Comparison of ENCODE assay signal across 22 mouse cellular contexts in the genomic region with DNA sequence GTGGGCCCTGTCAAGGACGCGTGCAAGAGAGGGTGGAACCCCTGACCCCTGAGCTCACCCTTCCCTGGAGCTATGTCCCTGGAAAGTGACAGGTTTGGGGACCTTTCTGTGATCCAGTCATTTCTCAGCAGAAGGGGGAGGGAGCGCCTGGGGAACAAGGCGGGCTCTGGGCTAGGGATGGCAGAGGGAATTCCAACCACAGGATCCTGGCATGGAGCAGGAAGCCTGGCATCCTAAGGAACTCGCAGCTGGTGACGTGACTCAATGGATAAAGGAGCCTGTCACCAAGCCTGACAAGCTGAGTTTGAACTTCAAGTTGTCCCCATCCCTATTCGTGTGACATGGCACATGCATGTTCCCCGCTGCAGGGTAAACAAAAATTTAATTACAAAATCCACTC.
"Had no signal": no experiment of that assay in that cellular context is flagged by ENCODE, and none has a peak within 500 bp of the region (broad histone marks: within the 10 kb centered on the region; RNA-seq: fewer than 3 reads in every experiment).

No protein-coding gene starts in this region.

- H3K4me2 ChIP-seq: liver, embryonic 13.5 days; liver, embryonic 15.5 days; lung, embryonic 15.5 days; midbrain, embryonic 11.5 days; midbrain, embryonic 13.5 days; midbrain, embryonic 15.5 days; neural tube, embryonic 13.5 days; neural tube, embryonic 15.5 days; stomach, embryonic 15.5 days had no signal

- ATAC-seq: liver, postnatal 0 days; midbrain, embryonic 13.5 days; midbrain, embryonic 15.5 days had no signal

- H3K27ac ChIP-seq: liver, embryonic 13.5 days; liver, embryonic 15.5 days; lung, embryonic 15.5 days; midbrain, embryonic 13.5 days; midbrain, embryonic 15.5 days; neural tube, embryonic 13.5 days; neural tube, embryonic 15.5 days; stomach, embryonic 15.5 days had no signal

- H3K27me3 ChIP-seq: liver, embryonic 13.5 days; liver, embryonic 15.5 days; lung, embryonic 15.5 days; megakaryocyte, embryonic 14.5 days; midbrain, embryonic 13.5 days; midbrain, embryonic 15.5 days; neural tube, embryonic 13.5 days; neural tube, embryonic 15.5 days; stomach, embryonic 15.5 days had no signal

- H3K9ac ChIP-seq: liver, embryonic 13.5 days; liver, embryonic 15.5 days; liver, postnatal 0 days; lung, embryonic 15.5 days; midbrain, embryonic 13.5 days; midbrain, embryonic 15.5 days; neural tube, embryonic 13.5 days; neural tube, embryonic 15.5 days; stomach, embryonic 15.5 days had no signal

- DNase-seq: liver, embryonic 13.5 days; liver, postnatal 0 days; lung, adult 2 months; lung, postnatal 14 days; lung, postnatal 36 days; retina, postnatal 1 day; right cerebral cortex, adult 18-20 months; right cerebral cortex, postnatal 25 days; right cerebral cortex, postnatal 4 days; spleen, adult 18-20 months; thymus, adult 18-20 months; thymus, postnatal 14 days; thymus, postnatal 36 days had no signal

- H3K4me3 ChIP-seq: liver, embryonic 13.5 days; liver, embryonic 15.5 days; lung, embryonic 15.5 days; midbrain, embryonic 13.5 days; midbrain, embryonic 15.5 days; neural tube, embryonic 13.5 days; neural tube, embryonic 15.5 days; stomach, embryonic 15.5 days had no signal

- H3K4me1 ChIP-seq: midbrain, embryonic 13.5 days; midbrain, embryonic 15.5 days; neural tube, embryonic 15.5 days; stomach, embryonic 15.5 days had no signal

- H3K9me3 ChIP-seq: liver, embryonic 15.5 days; lung, embryonic 15.5 days; midbrain, embryonic 15.5 days; neural tube, embryonic 13.5 days; neural tube, embryonic 15.5 days; stomach, embryonic 15.5 days had no signal
